ENCODE assay signal across 23 mouse cellular contexts in the genomic region with DNA sequence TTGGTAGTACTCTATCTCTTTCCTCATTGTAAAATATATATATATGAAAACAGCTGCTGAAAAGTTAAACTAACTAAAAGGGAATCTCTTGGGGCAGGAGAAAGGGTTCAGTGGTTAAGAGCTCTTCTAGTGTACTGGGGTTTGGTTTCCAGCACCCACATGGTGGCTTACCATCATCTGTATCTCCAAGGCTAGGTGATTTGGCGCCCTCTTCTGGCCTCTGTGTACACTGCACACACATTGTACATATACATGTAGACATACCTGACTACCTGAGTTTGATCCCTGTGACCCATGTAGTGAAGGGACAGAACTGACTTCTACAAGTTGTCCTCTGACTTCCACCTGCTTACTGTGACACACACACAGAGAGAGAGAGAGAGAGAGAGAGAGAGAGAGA. TPM values are rescaled to one million over a fixed set of nuclear protein-coding genes. Genes with fewer than 3 reads are reported as not detected.
A peak's percentile ranks its signal among the peaks of the same experiment; 100 is the strongest.
DNase-seq lines count a peak whose midpoint lies in the region; ATAC-seq lines count a peak whose summit lies in the region.
"Had no signal": no experiment of that assay in that cellular context is flagged by ENCODE, and none has a peak within 500 bp of the region (broad histone marks: within the 10 kb centered on the region; RNA-seq: fewer than 3 reads in every experiment).

No protein-coding gene starts in this region.

- peaks cover 1% of the 10 kb centered on the region; the same call in 1 of the 2 replicates for H3K4me1 ChIP-seq in liver, embryonic 11.5 days (replicated peaks; ENCODE audit: control insufficient read depth, insufficient read depth, low read length)

- H3K27me3 ChIP-seq in liver, embryonic 11.5 days (replicated peaks; ENCODE audit: control insufficient read depth, insufficient read depth, low read length), result peaks cover 20% of the 10 kb centered on the region

- H3K9ac ChIP-seq in liver, embryonic 11.5 days (ENCODE audit: low read depth, low read length), result no peak overlapping the region
- H3K9ac ChIP-seq: heart, embryonic 15.5 days; limb, embryonic 12.5 days; liver, embryonic 15.5 days; neural tube, embryonic 15.5 days had no signal

- no peaks in the 10 kb centered on the region for H3K36me3 ChIP-seq in liver, embryonic 11.5 days (ENCODE audit: control insufficient read depth, insufficient read depth, low read length)
- H3K36me3 ChIP-seq: heart, embryonic 15.5 days; limb, embryonic 12.5 days; liver, embryonic 15.5 days; neural tube, embryonic 15.5 days had no signal

- no peak overlapping the region for H3K4me3 ChIP-seq in liver, embryonic 11.5 days (ENCODE audit: low read depth, low read length)
- H3K4me3 ChIP-seq: gastrocnemius, adult 2 months; heart, embryonic 15.5 days; limb, embryonic 12.5 days; liver, embryonic 15.5 days; neural tube, embryonic 15.5 days had no signal

- ATAC-seq in liver, embryonic 11.5 days (replicated peaks; ENCODE audit: low FRiP score), result no peak
- ATAC-seq: forebrain, embryonic 14.5 days; hindbrain, embryonic 16.5 days; midbrain, embryonic 16.5 days had no signal

- no peak overlapping the region for H3K4me2 ChIP-seq in liver, embryonic 11.5 days
- H3K4me2 ChIP-seq: heart, embryonic 15.5 days; limb, embryonic 12.5 days; liver, embryonic 15.5 days; neural tube, embryonic 15.5 days had no signal

- H3K9me3 ChIP-seq in liver, embryonic 11.5 days (ENCODE audit: control insufficient read depth, low read length), result no peaks in the 10 kb centered on the region
- H3K9me3 ChIP-seq: heart, embryonic 15.5 days; limb, embryonic 12.5 days; liver, embryonic 15.5 days; neural tube, embryonic 15.5 days had no signal

- peak; percentile 18 for DNase-seq in liver
- DNase-seq in liver, embryonic 11.5 days (ENCODE audit: low spot score), result no peak
- DNase-seq in thymus, postnatal 4 days, result peak; percentile 34
- no peak for DNase-seq in thymus, postnatal 14 days
- peak; percentile 55 for DNase-seq in R1 (ENCODE audit: low read depth, low spot score)
- DNase-seq in testis, postnatal 14 days (ENCODE audit: low spot score), result peak; percentile 24
- no peak for DNase-seq in lung, postnatal 10 days
- DNase-seq in left cerebral cortex, adult 11 months (ENCODE audit: low spot score), result no peak
- DNase-seq: adrenal gland, postnatal 14 days; cerebellum, adult 9-10 months; gastrocnemius, adult 2 months; heart, postnatal 4 days; kidney, adult 18-20 months; kidney, postnatal 14 days; layer of hippocampus, postnatal 36 days; lung, postnatal 36 days had no signal

- 20% methylated on average over 1 of the region's 1 CpGs for WGBS in liver, embryonic 11.5 days

- no peak overlapping the region for H3K27ac ChIP-seq in liver, embryonic 11.5 days (ENCODE audit: low read depth, low read length)
- H3K27ac ChIP-seq: gastrocnemius, adult 2 months; heart, embryonic 15.5 days; limb, embryonic 12.5 days; liver, embryonic 15.5 days; neural tube, embryonic 15.5 days had no signal

RNA-seq across cellular contexts. Expression of a gene that starts 5.2 kb away (rescaled TPM):
- polyA plus RNA-seq in liver, embryonic 11.5 days (2014; fragmentation: Nextera tagmentation; extraction: Ambion mirVana), result 1.6 and 1.8 TPM in 2 replicates

RNA-seq across cellular contexts. Expression of a gene that starts 34.9 kb away (rescaled TPM):
- polyA plus RNA-seq in liver, embryonic 11.5 days (2014; fragmentation: Nextera tagmentation; extraction: Ambion mirVana), result 59.5 and 73.8 TPM in 2 replicates

Comparison
In these comparisons a context has a peak if more than half of its experiments do, and no peak if none do; other contexts are left out.
1. DNase-seq: peak in liver (single experiment), thymus, postnatal 4 days (single experiment), R1 (single experiment) and testis, postnatal 14 days (single experiment); none in liver, embryonic 11.5 days (single experiment), thymus, postnatal 14 days (single experiment), lung, postnatal 10 days (single experiment) and left cerebral cortex, adult 11 months (single experiment).